ENCODE assay signal across 20 mouse cellular contexts in genomic region chr11:54073291-54073690, GRCm38 (mm10). TPM values are rescaled to one million over a fixed set of nuclear protein-coding genes. Genes with fewer than 3 reads are reported as not detected.
A peak's percentile ranks its signal among the peaks of the same experiment; 100 is the strongest.
DNase-seq lines count a peak whose midpoint lies in the region; ATAC-seq and TF ChIP-seq lines count a peak whose summit lies in the region.
"Had no signal": no experiment of that assay in that cellular context is flagged by ENCODE, and none has a peak within 500 bp of the region (broad histone marks: within the 10 kb centered on the region; RNA-seq: fewer than 3 reads in every experiment).

No protein-coding gene starts in this region.

- H3K9ac ChIP-seq in heart, embryonic 16.5 days (ENCODE audit: low read length) = no peak overlapping the region
- H3K9ac ChIP-seq in intestine, postnatal 0 days (ENCODE audit: low read depth, low read length) = no peak overlapping the region
- no peak overlapping the region for H3K9ac ChIP-seq in hindbrain, embryonic 14.5 days
- H3K9ac ChIP-seq: heart, embryonic 15.5 days; limb, embryonic 12.5 days had no signal

- no peak for DNase-seq in heart, postnatal 4 days
- DNase-seq in ES-CJ7 (ENCODE audit: low read depth, low spot score) = peak; percentile 80
- DNase-seq in WW6 (ENCODE audit: low read depth, low spot score) = peak; percentile 46
- no peak for DNase-seq in hindbrain, embryonic 14.5 days (ENCODE audit: low spot score)
- DNase-seq in right cerebral cortex, postnatal 36 days (ENCODE audit: low spot score in 2 of 2) = no peak
- DNase-seq: adrenal gland, postnatal 25 days; cerebellum, adult 8-10 months; kidney, adult 9 months; lung, adult 18-20 months; right cerebral cortex, postnatal 25 days; thymus, postnatal 25 days had no signal

- H3K9me3 ChIP-seq in heart, embryonic 16.5 days (replicated peaks; ENCODE audit: control insufficient read depth, low read length) = no peaks in the 10 kb centered on the region
- H3K9me3 ChIP-seq in intestine, postnatal 0 days (ENCODE audit: control insufficient read depth) = no peaks in the 10 kb centered on the region
- H3K9me3 ChIP-seq in hindbrain, embryonic 14.5 days (ENCODE audit: control insufficient read depth, low read length) = no peaks in the 10 kb centered on the region
- H3K9me3 ChIP-seq: heart, embryonic 15.5 days; limb, embryonic 12.5 days had no signal

- no peak overlapping the region for H3K4me3 ChIP-seq in heart, embryonic 16.5 days (ENCODE audit: low read length)
- no peak overlapping the region for H3K4me3 ChIP-seq in intestine, postnatal 0 days (ENCODE audit: low read depth, low read length)
- no peak overlapping the region for H3K4me3 ChIP-seq in hindbrain, embryonic 14.5 days (replicated peaks; ENCODE audit: low read length)
- H3K4me3 ChIP-seq: heart, embryonic 15.5 days; left cerebral cortex, adult 2 months; limb, embryonic 12.5 days had no signal

- no peaks in the 10 kb centered on the region for H3K36me3 ChIP-seq in heart, embryonic 16.5 days (ENCODE audit: control insufficient read depth, insufficient read depth)
- H3K36me3 ChIP-seq in intestine, postnatal 0 days (ENCODE audit: control insufficient read depth, insufficient read depth) = no peaks in the 10 kb centered on the region
- H3K36me3 ChIP-seq in hindbrain, embryonic 14.5 days (replicated peaks; ENCODE audit: control insufficient read depth, insufficient read depth) = no peaks in the 10 kb centered on the region
- H3K36me3 ChIP-seq: heart, embryonic 15.5 days; limb, embryonic 12.5 days had no signal

- ATAC-seq in heart, embryonic 16.5 days (replicated peaks; ENCODE audit: extremely low read depth, insufficient read depth, low FRiP score) = no peak
- ATAC-seq in intestine, postnatal 0 days = peak; percentile 29; the same call in 1 of the 2 replicates
- ATAC-seq in hindbrain, embryonic 14.5 days (ENCODE audit: low FRiP score) = no peak
- ATAC-seq: CD4-positive, CD25-positive, alpha-beta regulatory T cell, adult 4 months; hindbrain, embryonic 16.5 days; midbrain, embryonic 16.5 days had no signal

- H3K4me1 ChIP-seq in heart, embryonic 16.5 days (ENCODE audit: control insufficient read depth, insufficient read depth, low read length) = peaks cover 25% of the 10 kb centered on the region
- no peaks in the 10 kb centered on the region for H3K4me1 ChIP-seq in intestine, postnatal 0 days (replicated peaks; ENCODE audit: control insufficient read depth, insufficient read depth, low read length)
- 0 out of 2 replicates have a peak, but pooled peaks cover 3% of the 10 kb centered on the region for H3K4me1 ChIP-seq in hindbrain, embryonic 14.5 days (replicated peaks; ENCODE audit: control insufficient read depth, insufficient read depth, low read length)

- TF ChIP-seq CTCF in intestine, postnatal 0 days (IDR thresholded peaks at IDR 0.05; ENCODE audit: low read depth) = no peak

- peaks cover 18% of the 10 kb centered on the region for H3K27me3 ChIP-seq in heart, embryonic 16.5 days (ENCODE audit: control insufficient read depth, insufficient read depth, low read length)
- 0 out of 2 replicates have a peak, but pooled peaks cover 10% of the 10 kb centered on the region for H3K27me3 ChIP-seq in intestine, postnatal 0 days (replicated peaks; ENCODE audit: control insufficient read depth, insufficient read depth, low read length)
- H3K27me3 ChIP-seq in hindbrain, embryonic 14.5 days (ENCODE audit: control insufficient read depth, insufficient read depth, low read length) = peaks cover 6% of the 10 kb centered on the region; the same call in 1 of the 2 replicates
- H3K27me3 ChIP-seq: limb, embryonic 12.5 days had no signal

- no peak overlapping the region for H3K27ac ChIP-seq in heart, embryonic 16.5 days (ENCODE audit: low read length)
- H3K27ac ChIP-seq in intestine, postnatal 0 days (ENCODE audit: low read depth, low read length) = no peak overlapping the region
- no peak overlapping the region for H3K27ac ChIP-seq in hindbrain, embryonic 14.5 days
- H3K27ac ChIP-seq: heart, embryonic 15.5 days; left cerebral cortex, adult 2 months; limb, embryonic 12.5 days had no signal

- 45% methylated on average over 4 of the region's 4 CpGs for WGBS in heart, embryonic 16.5 days
- WGBS in intestine, postnatal 0 days = 36% methylated on average over 4 of the region's 4 CpGs
- WGBS in hindbrain, embryonic 14.5 days = 44% methylated on average over 4 of the region's 4 CpGs

- peak overlapping the region; percentile 7; the same call in 1 of the 2 replicates for H3K4me2 ChIP-seq in heart, embryonic 16.5 days (ENCODE audit: low read depth, low read length)
- H3K4me2 ChIP-seq in intestine, postnatal 0 days (replicated peaks; ENCODE audit: low read depth) = no peak overlapping the region
- no peak overlapping the region for H3K4me2 ChIP-seq in hindbrain, embryonic 14.5 days (replicated peaks)
- H3K4me2 ChIP-seq: heart, embryonic 15.5 days; limb, embryonic 12.5 days had no signal

RNA-seq across cellular contexts. Expression of gene Pdlim4, which starts 4.5 kb away (rescaled TPM):
- 16.0 and 26.4 TPM in 2 replicates for polyA plus RNA-seq in heart, embryonic 16.5 days (2015; fragmentation: Nextera tagmentation; extraction: Ambion mirVana)
- total RNA-seq in heart, postnatal 4 days (2021) = 10 to 100 TPM; 25.4 to 26.8 TPM
- polyA plus RNA-seq in intestine, postnatal 0 days (2015; fragmentation: Nextera tagmentation; extraction: Ambion mirVana) = 21.0 and 22.6 TPM in 2 replicates
- 26.3 and 30.0 TPM in 2 replicates for polyA plus RNA-seq in hindbrain, embryonic 14.5 days (2014; fragmentation: Nextera tagmentation; extraction: Ambion mirVana)
- total RNA-seq: megakaryocyte progenitor cell, adult 5-6 weeks had no signal

RNA-seq across cellular contexts. Expression of gene P4ha2, which starts 26.6 kb away (rescaled TPM):
- 53.3 and 61.1 TPM in 2 replicates for polyA plus RNA-seq in heart, embryonic 16.5 days (2015; fragmentation: Nextera tagmentation; extraction: Ambion mirVana)
- 10 to 100 TPM; 24.6 to 28.1 TPM for total RNA-seq in heart, postnatal 4 days (2021)
- 6.9 and 8.3 TPM in 2 replicates for polyA plus RNA-seq in intestine, postnatal 0 days (2015; fragmentation: Nextera tagmentation; extraction: Ambion mirVana)
- polyA plus RNA-seq in hindbrain, embryonic 14.5 days (2014; fragmentation: Nextera tagmentation; extraction: Ambion mirVana) = 8.9 and 10.4 TPM in 2 replicates
- polyA plus RNA-seq: CD4-positive, CD25-positive, alpha-beta regulatory T cell, adult 4 months had no signal

RNA-seq across cellular contexts. Expression of gene Slc22a4, which starts 45.4 kb away (rescaled TPM):
- polyA plus RNA-seq in heart, embryonic 16.5 days (2015; fragmentation: Nextera tagmentation; extraction: Ambion mirVana) = 1.1 and 1.2 TPM in 2 replicates
- 1 to 10 TPM in 1 of 2 experiments, under 1 TPM in 1; 0.86 to 1.4 TPM for total RNA-seq in heart, postnatal 4 days (2021)
- polyA plus RNA-seq in intestine, postnatal 0 days (2015; fragmentation: Nextera tagmentation; extraction: Ambion mirVana) = 1.2 and 1.3 TPM in 2 replicates
- 3.4 and 4.0 TPM in 2 replicates for polyA plus RNA-seq in hindbrain, embryonic 14.5 days (2014; fragmentation: Nextera tagmentation; extraction: Ambion mirVana)
- polyA plus RNA-seq: CD4-positive, CD25-positive, alpha-beta regulatory T cell, adult 4 months had no signal

Comparison
In these comparisons a context has a peak if more than half of its experiments do, and no peak if none do; other contexts are left out.
1. DNase-seq: peak in ES-CJ7 (single experiment) and WW6 (single experiment); none in heart, postnatal 4 days (single experiment), hindbrain, embryonic 14.5 days (single experiment) and right cerebral cortex, postnatal 36 days (0 of 2).